8 mouse cellular contexts compared by ENCODE assay signal in the genomic region with DNA sequence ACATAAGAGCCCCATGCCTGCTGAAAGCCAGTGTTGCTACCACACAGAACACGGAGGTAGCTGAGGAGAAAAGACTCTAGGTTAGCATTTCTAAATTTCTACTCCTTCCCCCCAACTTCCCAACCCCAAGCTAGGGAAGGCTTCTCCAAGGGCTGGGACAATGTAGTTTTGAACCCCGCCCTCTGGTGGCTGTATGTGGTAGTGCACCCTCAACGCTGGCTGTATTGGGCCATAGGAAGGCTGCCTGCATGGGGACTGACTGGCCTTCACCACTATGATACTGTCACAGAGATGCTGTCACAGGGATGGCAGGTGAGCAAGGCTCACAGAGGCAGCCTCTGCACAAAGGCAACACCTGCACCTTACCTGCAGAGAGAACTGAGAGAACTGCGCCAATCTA. TPM values are rescaled to one million over a fixed set of nuclear protein-coding genes. Genes with fewer than 3 reads are reported as not detected.
DNase-seq lines count a peak whose midpoint lies in the region; ATAC-seq and TF ChIP-seq lines count a peak whose summit lies in the region.

No protein-coding gene starts in this region.

- H3K4me2 ChIP-seq in forebrain, embryonic 13.5 days = no peak overlapping the region
- no peak overlapping the region for H3K4me2 ChIP-seq in liver, embryonic 16.5 days (ENCODE audit: low read depth, low read length)

- no peaks in the 10 kb centered on the region for H3K27me3 ChIP-seq in forebrain, embryonic 13.5 days
- no peaks in the 10 kb centered on the region for H3K27me3 ChIP-seq in liver, embryonic 16.5 days (ENCODE audit: control insufficient read depth, insufficient read depth, low read depth, low read length)

- in situ Hi-C loops in ES-E14 (cut with MboI; ENCODE audit: low sequenced_read_pairs in 2 of 2, unreplicated experiment in 2 of 2) = loop anchor here in 1 of 2 experiments (10.0 kb wide), 1 partner anchor 107 kb away; no protein-coding TSS in a partner anchor

- H3K9me3 ChIP-seq in ES-E14 (ENCODE audit: control insufficient read depth, insufficient read depth, low read depth, low read length) = no peaks in the 10 kb centered on the region
- no peaks in the 10 kb centered on the region for H3K9me3 ChIP-seq in forebrain, embryonic 13.5 days (replicated peaks)
- H3K9me3 ChIP-seq in liver, embryonic 16.5 days (replicated peaks; ENCODE audit: control insufficient read depth, low read length) = no peaks in the 10 kb centered on the region

- intact Hi-C loops in heart, postnatal 25 days (cut with DNase I) = loop anchor here (1.0 to 2.0 kb wide), 2 partner anchors 81 to 127 kb away; no protein-coding TSS in a partner anchor

- 25% methylated on average over 4 of the region's 4 CpGs for WGBS in forebrain, embryonic 13.5 days
- WGBS in large intestine, adult 2 months = 30% methylated on average over 4 of the region's 4 CpGs
- WGBS in liver, embryonic 16.5 days (ENCODE audit: insufficient replicate concordance) = 24% methylated on average over 4 of the region's 4 CpGs
- 28% methylated on average over 4 of the region's 4 CpGs for WGBS in olfactory bulb, adult 2 months

- ATAC-seq in cerebellum, adult (ENCODE audit: insufficient number of reproducible peaks, low FRiP score, low TSS enrichment) = peak; percentile 53
- ATAC-seq in forebrain, embryonic 13.5 days = peak; percentile 75
- ATAC-seq in liver, embryonic 16.5 days (ENCODE audit: low read depth) = peak; percentile 58; the same call in 1 of the 2 replicates

- H3K4me3 ChIP-seq in ES-E14 (ENCODE audit: insufficient read depth in 1 of 2, low read depth in 1 of 2, low read length in 2 of 2, poor library complexity in 1 of 2, severe bottlenecking in 1 of 2) = no peak overlapping the region
- H3K4me3 ChIP-seq in forebrain, embryonic 13.5 days = no peak overlapping the region
- no peak overlapping the region for H3K4me3 ChIP-seq in liver, embryonic 16.5 days (ENCODE audit: low read depth, low read length)
- H3K4me3 ChIP-seq in olfactory bulb, adult 2 months (ENCODE audit: insufficient read depth, low read depth, low read length) = no peak overlapping the region

- TF ChIP-seq POLR2A in olfactory bulb, adult 2 months (IDR thresholded peaks at IDR 0.05; ENCODE audit: insufficient read depth, low read depth, low read length) = no peak

- H3K27ac ChIP-seq in ES-E14 (ENCODE audit: insufficient read depth, low read depth, low read length, poor library complexity, severe bottlenecking) = no peak overlapping the region
- H3K27ac ChIP-seq in forebrain, embryonic 13.5 days = no peak overlapping the region
- H3K27ac ChIP-seq in liver, embryonic 16.5 days (ENCODE audit: low read length) = no peak overlapping the region
- no peak overlapping the region for H3K27ac ChIP-seq in olfactory bulb, adult 2 months (ENCODE audit: insufficient read depth, low read depth, low read length)

- peak; percentile 61 for DNase-seq in ES-E14 (ENCODE audit: low read depth, low spot score)
- DNase-seq in heart, postnatal 25 days (ENCODE audit: low spot score) = peak; percentile 69
- peak; percentile 43 for DNase-seq in large intestine, adult 2 months (ENCODE audit: low read depth, low spot score)
- peak; percentile 67 for DNase-seq in testis, postnatal 14 days (ENCODE audit: low spot score)

- no peaks in the 10 kb centered on the region for H3K36me3 ChIP-seq in ES-E14 (ENCODE audit: control insufficient read depth, insufficient read depth, low read length, poor library complexity, severe bottlenecking)
- no peaks in the 10 kb centered on the region for H3K36me3 ChIP-seq in forebrain, embryonic 13.5 days (ENCODE audit: poor library complexity, severe bottlenecking)
- H3K36me3 ChIP-seq in liver, embryonic 16.5 days (ENCODE audit: control insufficient read depth, insufficient read depth) = no peaks in the 10 kb centered on the region

- TF ChIP-seq CTCF in olfactory bulb, adult 2 months (IDR thresholded peaks at IDR 0.05; ENCODE audit: insufficient read depth, low read depth, low read length) = peak; percentile 73

- no peak overlapping the region for H3K9ac ChIP-seq in ES-E14 (ENCODE audit: insufficient read depth, low read depth, low read length, poor library complexity, severe bottlenecking)
- no peak overlapping the region for H3K9ac ChIP-seq in forebrain, embryonic 13.5 days
- no peak overlapping the region for H3K9ac ChIP-seq in liver, embryonic 16.5 days (ENCODE audit: low read depth, low read length)

- H3K4me1 ChIP-seq in ES-E14 (ENCODE audit: control insufficient read depth in 2 of 2, insufficient read depth in 2 of 2, low read length in 2 of 2, poor library complexity in 1 of 2) = no peaks in the 10 kb centered on the region
- H3K4me1 ChIP-seq in forebrain, embryonic 13.5 days = no peaks in the 10 kb centered on the region
- H3K4me1 ChIP-seq in liver, embryonic 16.5 days (ENCODE audit: control insufficient read depth, low read depth, low read length) = no peaks in the 10 kb centered on the region
- H3K4me1 ChIP-seq in olfactory bulb, adult 2 months (ENCODE audit: control insufficient read depth, insufficient read depth, low read length) = peaks cover 14% of the 10 kb centered on the region

TF ChIP-seq in ES-E14, 5 proteins besides CTCF, POLR2A, EP300 and RAD21:
- TF ChIP-seq HCFC1 (IDR thresholded peaks at IDR 0.05; ENCODE audit: borderline replicate concordance, insufficient read depth, low read length) = no peak
- TF ChIP-seq ZC3H11A (IDR thresholded peaks at IDR 0.05; ENCODE audit: borderline replicate concordance, low read depth, low read length) = peak; percentile 53; the same call in 1 of the 2 replicates

RNA-seq across cellular contexts. Expression of a gene that starts 29.6 kb away (rescaled TPM):
- 29.9 and 35.4 TPM in 2 replicates for total RNA-seq in ES-E14 (2012; rRNA removed)
- polyA plus RNA-seq in forebrain, embryonic 13.5 days (2015; fragmentation: Nextera tagmentation; extraction: Ambion mirVana) = 23.4 and 30.6 TPM in 2 replicates
- 10 to 100 TPM; 35.4 to 36.4 TPM for total RNA-seq in heart, postnatal 25 days (2021)
- polyA plus RNA-seq in large intestine, adult 2 months (2012; rRNA removed) = 120 and 150 TPM in 2 replicates
- 12.9 TPM in 2 replicates for polyA plus RNA-seq in liver, embryonic 16.5 days (2015; fragmentation: Nextera tagmentation; extraction: Ambion mirVana)
- polyA plus RNA-seq in olfactory bulb, adult 2 months (2012; ENCODE audit: insufficient read depth, insufficient read length, low replicate concordance, missing spikeins) = not detected in 2 replicates

RNA-seq across cellular contexts. Expression of a gene that starts 42.3 kb away (rescaled TPM):
- 0.54 and 0.58 TPM in 2 replicates for total RNA-seq in ES-E14 (2012; rRNA removed)
- polyA plus RNA-seq in forebrain, embryonic 13.5 days (2015; fragmentation: Nextera tagmentation; extraction: Ambion mirVana) = 14.4 and 15.7 TPM in 2 replicates
- 10 to 100 TPM; 11.5 to 16.7 TPM for total RNA-seq in heart, postnatal 25 days (2021)
- 9.7 and 10.6 TPM in 2 replicates for polyA plus RNA-seq in large intestine, adult 2 months (2012; rRNA removed)
- polyA plus RNA-seq in liver, embryonic 16.5 days (2015; fragmentation: Nextera tagmentation; extraction: Ambion mirVana) = 3.0 and 4.4 TPM in 2 replicates
- polyA plus RNA-seq in olfactory bulb, adult 2 months (2012; ENCODE audit: insufficient read depth, insufficient read length, low replicate concordance, missing spikeins) = 253 and 540 TPM in 2 replicates

Comparison
In these comparisons a context has a peak if more than half of its experiments do, and no peak if none do; other contexts are left out.
1. RNA of a gene that starts 29.6 kb away (polyA plus RNA-seq): 120 to 150 TPM in large intestine, adult 2 months, 23.4 to 30.6 TPM in forebrain, embryonic 13.5 days and 12.9 TPM in liver, embryonic 16.5 days; not detected in olfactory bulb, adult 2 months; every median in the first group is over 10 times any median in the second.
2. RNA of a gene that starts 42.3 kb away (polyA plus RNA-seq): 253 to 540 TPM in olfactory bulb, adult 2 months; 14.4 to 15.7 TPM in forebrain, embryonic 13.5 days, 9.7 to 10.6 TPM in large intestine, adult 2 months and 3.0 to 4.4 TPM in liver, embryonic 16.5 days; every median in the first group is over 10 times any median in the second.
3. Peak in every context shown above with its lines, with median percentiles within 50 percentile points of each other: DNase-seq and ATAC-seq.